Mouse (Mus musculus): ENCODE data around the gene Ttc25. TPM values are rescaled to one million over a fixed set of nuclear protein-coding genes. Genes with fewer than 3 reads are reported as not detected.

Ttc25 gene
- polyA plus RNA-seq, 1 experiment from 2014 or later, result 1.0 TPM

DNA sequence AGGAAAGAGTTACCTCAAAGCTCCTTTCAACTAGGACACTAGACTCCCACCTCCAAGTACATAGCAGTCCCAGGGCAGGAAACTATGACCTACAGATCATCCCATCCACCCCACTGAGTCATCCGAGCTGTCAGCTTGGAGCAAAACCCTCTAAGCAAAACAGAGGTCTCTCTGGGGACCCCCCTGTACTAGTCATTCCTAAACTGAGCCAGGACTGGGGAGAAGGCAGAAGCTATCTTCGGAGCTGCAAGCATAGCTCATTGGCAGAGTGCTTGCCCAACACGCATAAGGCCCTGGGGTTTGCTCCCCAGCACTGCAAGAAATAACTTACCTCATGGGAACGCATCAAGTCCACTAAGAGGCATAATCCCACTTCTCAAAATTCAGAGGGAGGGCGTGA is 21.0 kb upstream of the Ttc25 start:
- peaks cover 14 to 22% of the 10 kb centered on the region in 2 experiments for H3K4me1 ChIP-seq (ENCODE audit: control insufficient read depth in 2 of 2, insufficient read depth in 2 of 2, low read length in 2 of 2)
- H3K36me3 ChIP-seq (ENCODE audit: control insufficient read depth, insufficient read depth, low read length), result peaks cover 50% of the 10 kb centered on the region
- no peaks in the 10 kb centered on the region for H3K27me3 ChIP-seq (ENCODE audit: control insufficient read depth, insufficient read depth, low read length)
- ATAC-seq (ENCODE audit: insufficient number of reproducible peaks, insufficient read depth, low FRiP score, low read depth), result no peak
- no peak overlapping the region for H3K27ac ChIP-seq (replicated peaks in 1 of 2; ENCODE audit: control insufficient read depth in 1 of 2, insufficient read depth in 1 of 2, low read depth in 2 of 2, low read length in 2 of 2)
- H3K4me3 ChIP-seq (ENCODE audit: control insufficient read depth in 1 of 2, insufficient read depth in 1 of 2, low read depth in 1 of 2, low read length in 2 of 2), result no peak overlapping the region
- no peaks in the 10 kb centered on the region for H3K9me3 ChIP-seq (ENCODE audit: control insufficient read depth, low read length)
- H3K9ac ChIP-seq (ENCODE audit: low read length), result no peak overlapping the region
- no peak overlapping the region for H3K4me2 ChIP-seq (ENCODE audit: low read length)
- WGBS, result 76% methylated on average over 5 of the region's 5 CpGs

DNA sequence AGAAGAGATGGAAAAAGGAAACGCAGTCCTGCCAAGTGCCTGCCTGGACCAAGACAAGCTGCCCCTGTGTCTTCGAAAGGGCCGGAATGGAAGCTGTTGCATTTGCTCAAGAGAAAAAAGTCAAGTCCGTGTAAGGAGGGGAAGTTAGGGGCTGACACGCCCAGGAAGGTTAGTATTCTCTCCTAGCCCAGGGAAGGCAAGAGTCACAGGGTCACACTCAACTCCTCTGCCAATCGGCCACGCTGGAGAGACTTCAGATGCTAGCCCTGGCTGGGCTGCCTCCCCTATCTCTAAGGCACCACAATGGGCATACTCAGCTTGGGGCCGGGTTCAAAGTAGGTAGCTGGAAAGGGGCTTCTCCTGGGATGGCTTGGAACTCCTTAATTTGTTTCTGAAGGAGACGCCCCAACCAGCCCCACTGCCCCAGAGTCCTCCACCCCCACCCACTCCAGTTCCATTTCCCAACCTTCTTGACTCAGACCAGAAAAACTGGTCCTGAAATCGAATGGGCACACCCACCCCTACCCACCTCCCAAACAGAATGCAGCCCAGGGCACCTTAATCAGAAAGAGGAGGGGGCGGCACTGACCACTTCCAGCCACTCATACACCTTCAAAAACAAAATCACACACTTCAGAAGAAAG is 20.3 kb upstream of the Ttc25 start:
- H3K36me3 ChIP-seq (ENCODE audit: control insufficient read depth, insufficient read depth, low read length), result peaks cover 42% of the 10 kb centered on the region
- H3K9ac ChIP-seq (ENCODE audit: low read length), result no peak overlapping the region
- peak overlapping the region; percentile 71; the same call in 1 of the 2 replicates for H3K4me2 ChIP-seq (ENCODE audit: low read length)
- no peaks in the 10 kb centered on the region for H3K27me3 ChIP-seq (ENCODE audit: control insufficient read depth, insufficient read depth, low read length)
- H3K4me1 ChIP-seq (ENCODE audit: control insufficient read depth in 2 of 2, insufficient read depth in 2 of 2, low read length in 2 of 2), result peaks cover 14 to 22% of the 10 kb centered on the region in 2 experiments
- H3K4me3 ChIP-seq (ENCODE audit: control insufficient read depth in 1 of 2, insufficient read depth in 1 of 2, low read depth in 1 of 2, low read length in 2 of 2), result no peak overlapping the region
- ATAC-seq (ENCODE audit: insufficient number of reproducible peaks, insufficient read depth, low FRiP score, low read depth), result no peak
- 58% methylated on average over 11 of the region's 11 CpGs for WGBS
- no peaks in the 10 kb centered on the region for H3K9me3 ChIP-seq (ENCODE audit: control insufficient read depth, low read length)
- H3K27ac ChIP-seq (replicated peaks in 1 of 2; ENCODE audit: control insufficient read depth in 1 of 2, insufficient read depth in 1 of 2, low read depth in 2 of 2, low read length in 2 of 2), result 0 out of 4 replicates have a peak overlapping the region, but pooled peaks of 1 of the 2 experiments have one; percentile 11

DNA sequence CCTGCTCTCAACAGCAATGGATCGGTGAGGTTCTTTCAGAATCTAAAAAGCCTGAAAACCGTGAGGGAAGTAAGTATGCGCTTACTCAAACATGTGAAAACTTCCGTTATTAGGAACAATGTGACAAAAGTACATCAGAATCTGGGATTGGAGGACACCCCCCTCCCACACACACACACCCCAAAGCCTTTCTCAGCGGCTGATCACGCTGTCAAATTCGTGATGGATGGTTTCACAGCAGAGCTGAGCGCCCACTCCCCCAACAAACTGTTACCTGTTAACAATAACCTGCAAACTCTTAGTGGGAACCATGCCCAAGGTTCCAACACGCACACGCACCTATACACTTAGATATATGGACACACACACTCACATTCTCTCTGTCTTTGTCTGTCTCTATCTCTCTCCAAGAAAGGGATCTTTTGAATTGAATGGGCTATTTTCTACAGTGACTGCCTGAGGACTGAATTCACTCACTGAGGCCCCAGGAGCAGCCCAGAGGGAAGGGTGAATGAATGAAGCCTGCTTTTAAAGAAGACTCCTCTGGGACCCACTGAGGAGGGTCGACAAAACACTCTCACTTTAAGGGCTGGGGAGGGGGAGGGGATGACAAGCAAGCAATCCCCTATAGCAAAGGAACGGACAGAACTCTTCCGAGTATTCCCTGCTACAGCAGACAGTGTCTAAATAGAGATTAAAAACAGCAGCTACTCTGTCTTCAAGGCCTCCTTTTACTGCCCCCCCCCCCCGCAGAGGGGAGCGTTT is 19.2 kb upstream of the Ttc25 start:
- Histone ChIP-seq H3K36me3 (ENCODE audit: control insufficient read depth, insufficient read depth, low read length) (peaks cover 31% of the 10 kb centered on the region), H3K9ac (ENCODE audit: low read length) (peak overlapping the region; percentile 88), H3K27me3 (ENCODE audit: control insufficient read depth, insufficient read depth, low read length) (no peaks in the 10 kb centered on the region), H3K4me2 (ENCODE audit: low read length) (peak overlapping the region; percentile 71), H3K4me3 (ENCODE audit: control insufficient read depth in 1 of 2, insufficient read depth in 1 of 2, low read depth in 1 of 2, low read length in 2 of 2) (peak overlapping the region; percentile 84 to 91), H3K9me3 (ENCODE audit: control insufficient read depth, low read length) (no peaks in the 10 kb centered on the region), H3K4me1 (ENCODE audit: control insufficient read depth in 2 of 2, insufficient read depth in 2 of 2, low read length in 2 of 2) (peaks cover 14 to 22% of the 10 kb centered on the region in 2 experiments), H3K27ac (replicated peaks in 1 of 2; ENCODE audit: control insufficient read depth in 1 of 2, insufficient read depth in 1 of 2, low read depth in 2 of 2, low read length in 2 of 2) (no peak overlapping the region)
- no peak for ATAC-seq (ENCODE audit: insufficient number of reproducible peaks, insufficient read depth, low FRiP score, low read depth)
- 41% methylated on average over 15 of the region's 15 CpGs for WGBS

DNA sequence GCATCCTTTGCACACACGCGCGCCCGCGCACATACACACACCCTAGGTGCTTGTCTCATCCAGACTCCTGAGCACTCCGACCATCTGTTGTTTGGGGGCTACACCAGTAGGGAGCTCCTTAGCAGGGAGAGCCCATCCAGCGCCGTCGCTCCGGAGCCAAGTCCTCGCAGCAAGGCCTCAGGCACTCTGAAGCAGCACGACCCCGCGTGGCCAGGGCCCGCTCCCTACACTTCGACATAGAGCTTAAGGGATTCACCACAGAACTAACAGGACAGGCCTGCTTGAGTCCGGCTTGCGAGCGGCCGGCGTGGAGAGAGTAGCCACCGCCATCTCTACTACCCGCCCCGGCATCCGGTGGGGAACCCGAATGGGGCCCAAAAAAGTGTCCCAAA is 18.3 kb upstream of the Ttc25 start:
- Histone ChIP-seq H3K4me3 (ENCODE audit: control insufficient read depth in 1 of 2, insufficient read depth in 1 of 2, low read depth in 1 of 2, low read length in 2 of 2) (peak overlapping the region; percentile 84 to 91), H3K27me3 (ENCODE audit: control insufficient read depth, insufficient read depth, low read length) (no peaks in the 10 kb centered on the region), H3K36me3 (ENCODE audit: control insufficient read depth, insufficient read depth, low read length) (peaks cover 23% of the 10 kb centered on the region), H3K4me1 (ENCODE audit: control insufficient read depth in 2 of 2, insufficient read depth in 2 of 2, low read length in 2 of 2) (peaks cover 14 to 22% of the 10 kb centered on the region in 2 experiments), H3K9ac (ENCODE audit: low read length) (peak overlapping the region; percentile 88), H3K4me2 (ENCODE audit: low read length) (peak overlapping the region; percentile 71), H3K27ac (replicated peaks in 1 of 2; ENCODE audit: control insufficient read depth in 1 of 2, insufficient read depth in 1 of 2, low read depth in 2 of 2, low read length in 2 of 2) (peak overlapping the region; percentile 70 to 88), H3K9me3 (ENCODE audit: control insufficient read depth, low read length) (no peaks in the 10 kb centered on the region)
- peak; percentile 20 for ATAC-seq (ENCODE audit: insufficient number of reproducible peaks, insufficient read depth, low FRiP score, low read depth)
- WGBS, result under 1% methylated on average over 26 of the region's 26 CpGs

DNA sequence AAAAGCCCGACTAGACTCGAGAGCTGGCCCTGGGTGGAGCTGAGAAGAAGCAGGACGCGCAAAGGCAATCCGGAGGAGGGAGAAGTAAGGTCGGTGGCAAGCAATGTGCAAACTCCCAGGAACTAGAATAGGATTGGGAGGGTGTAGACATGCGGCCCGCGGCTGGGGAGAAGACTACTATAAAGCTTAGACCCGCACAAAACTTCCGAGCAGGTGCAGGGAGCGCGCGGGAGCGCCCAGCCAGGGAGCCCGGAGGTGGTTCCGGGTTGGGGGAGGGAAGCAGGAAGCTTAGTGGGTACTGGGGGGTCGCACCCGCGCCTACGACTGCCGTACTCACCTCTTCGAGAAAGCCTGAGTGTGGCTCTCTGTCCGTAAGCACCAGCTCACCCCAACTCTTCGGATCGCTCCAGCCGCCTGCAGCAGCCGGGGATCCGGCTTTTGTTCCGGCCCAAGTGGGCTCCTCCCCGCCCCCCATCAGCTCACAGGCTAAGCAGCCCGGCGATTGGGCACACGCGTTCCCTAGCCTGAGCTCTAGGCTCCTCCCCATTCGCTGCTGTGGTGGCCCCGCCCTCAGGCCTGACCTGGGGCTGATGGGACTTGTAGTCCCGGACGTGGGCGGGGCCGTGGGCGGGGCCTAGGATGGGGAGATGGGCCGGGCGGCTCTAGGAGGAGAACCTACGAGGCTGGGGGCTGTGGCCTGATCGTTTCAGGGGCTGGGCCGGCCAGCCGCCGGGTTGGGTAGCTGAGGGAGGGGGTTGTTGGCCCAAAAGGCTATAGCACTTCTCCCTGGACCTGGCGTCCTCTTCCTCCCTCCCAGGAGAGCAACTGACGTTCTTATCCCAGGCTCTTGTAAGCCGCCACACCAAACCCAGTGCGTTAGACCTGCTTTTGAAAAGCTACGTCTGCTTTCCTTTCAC is 17.7 kb upstream of the Ttc25 start, which contains the start of gene Acly:
Acly (minus strand) TSS at position 543 of the 917 bp plus-strand sequence.
- Histone ChIP-seq H3K9ac (ENCODE audit: low read length) (peak within 1 kb of the TSS; percentile 88), H3K4me2 (ENCODE audit: low read length) (peak within 1 kb of the TSS; percentile 71), H3K4me3 (ENCODE audit: control insufficient read depth in 1 of 2, insufficient read depth in 1 of 2, low read depth in 1 of 2, low read length in 2 of 2) (peak within 1 kb of the TSS; percentile 84 to 91), H3K9me3 (ENCODE audit: control insufficient read depth, low read length) (no peaks in the 10 kb centered on the region), H3K27me3 (ENCODE audit: control insufficient read depth, insufficient read depth, low read length) (no peaks in the 10 kb centered on the region), H3K4me1 (ENCODE audit: control insufficient read depth in 2 of 2, insufficient read depth in 2 of 2, low read length in 2 of 2) (peaks cover 14 to 22% of the 10 kb centered on the region in 2 experiments), H3K36me3 (ENCODE audit: control insufficient read depth, insufficient read depth, low read length) (peaks cover 16% of the 10 kb centered on the region), H3K27ac (replicated peaks in 1 of 2; ENCODE audit: control insufficient read depth in 1 of 2, insufficient read depth in 1 of 2, low read depth in 2 of 2, low read length in 2 of 2) (peak within 1 kb of the TSS; percentile 70 to 88)
- under 1% methylated on average over 49 of the region's 54 CpGs for WGBS
- ATAC-seq (ENCODE audit: insufficient number of reproducible peaks, insufficient read depth, low FRiP score, low read depth), result peak; percentile 99

DNA sequence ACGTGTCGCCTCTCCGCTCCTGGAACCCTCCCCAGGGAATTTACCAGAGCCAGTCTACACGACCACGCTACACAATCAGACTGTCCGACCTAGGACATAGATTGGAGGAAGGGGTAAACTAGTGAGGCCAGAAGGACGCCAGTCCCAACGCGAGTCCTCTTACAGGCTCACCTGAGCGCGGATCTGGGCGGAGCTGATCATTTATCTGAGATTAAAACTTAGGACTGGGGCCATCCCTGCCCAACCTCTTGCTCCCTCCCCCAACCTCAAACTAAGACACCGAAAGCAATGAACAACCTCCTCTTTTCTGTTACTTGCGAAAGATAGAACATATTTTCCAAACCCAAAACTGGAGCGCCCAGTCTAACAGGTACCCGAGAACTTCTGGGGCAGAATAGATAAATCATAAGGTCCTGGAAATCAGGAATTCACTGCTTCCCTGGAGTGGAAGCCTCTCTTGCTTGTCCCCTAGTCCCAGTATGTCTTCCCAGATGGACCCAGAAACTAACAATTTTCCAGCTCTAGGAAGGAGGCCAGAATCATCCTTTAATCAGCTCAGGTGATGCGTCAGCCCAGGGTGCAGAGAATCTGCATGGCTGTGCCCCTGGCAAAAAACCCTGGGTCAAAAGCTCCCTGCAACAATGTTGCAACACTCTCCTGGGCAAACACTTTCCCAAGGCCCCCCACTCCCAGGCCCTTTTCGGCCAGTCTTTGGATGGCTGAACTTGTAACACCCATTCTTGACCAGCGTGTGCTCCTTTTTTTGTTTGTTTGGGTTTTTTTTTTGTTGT is 16.8 kb upstream of the Ttc25 start:
- H3K27ac ChIP-seq (replicated peaks in 1 of 2; ENCODE audit: control insufficient read depth in 1 of 2, insufficient read depth in 1 of 2, low read depth in 2 of 2, low read length in 2 of 2), result peak overlapping the region; percentile 49 to 61; a peak in 3 of 4 replicates
- ATAC-seq (ENCODE audit: insufficient number of reproducible peaks, insufficient read depth, low FRiP score, low read depth), result peak; percentile 8
- H3K9ac ChIP-seq (ENCODE audit: low read length), result peak overlapping the region; percentile 74
- peaks cover 8% of the 10 kb centered on the region; the same call in 1 of the 2 replicates for H3K36me3 ChIP-seq (ENCODE audit: control insufficient read depth, insufficient read depth, low read length)
- H3K9me3 ChIP-seq (ENCODE audit: control insufficient read depth, low read length), result no peaks in the 10 kb centered on the region
- no peaks in the 10 kb centered on the region for H3K27me3 ChIP-seq (ENCODE audit: control insufficient read depth, insufficient read depth, low read length)
- H3K4me3 ChIP-seq (ENCODE audit: control insufficient read depth in 1 of 2, insufficient read depth in 1 of 2, low read depth in 1 of 2, low read length in 2 of 2), result peak overlapping the region; percentile 66 to 91
- peaks cover 14 to 22% of the 10 kb centered on the region in 2 experiments for H3K4me1 ChIP-seq (ENCODE audit: control insufficient read depth in 2 of 2, insufficient read depth in 2 of 2, low read length in 2 of 2)
- peak overlapping the region; percentile 71 for H3K4me2 ChIP-seq (ENCODE audit: low read length)
- WGBS, result 24% methylated on average over 19 of the region's 19 CpGs

Data from heart, embryonic 14.5 days (tissue).